Mouse (Mus musculus): ENCODE results near the gene Ddit4. TPM values are rescaled to one million over a fixed set of nuclear protein-coding genes. Genes with fewer than 3 reads are reported as not detected.
A peak's percentile ranks its signal among the peaks of the same experiment; 100 is the strongest.

Ddit4 gene
- polyA plus RNA-seq, 1 experiment from 2014 or later: 2.8 TPM

DNA sequence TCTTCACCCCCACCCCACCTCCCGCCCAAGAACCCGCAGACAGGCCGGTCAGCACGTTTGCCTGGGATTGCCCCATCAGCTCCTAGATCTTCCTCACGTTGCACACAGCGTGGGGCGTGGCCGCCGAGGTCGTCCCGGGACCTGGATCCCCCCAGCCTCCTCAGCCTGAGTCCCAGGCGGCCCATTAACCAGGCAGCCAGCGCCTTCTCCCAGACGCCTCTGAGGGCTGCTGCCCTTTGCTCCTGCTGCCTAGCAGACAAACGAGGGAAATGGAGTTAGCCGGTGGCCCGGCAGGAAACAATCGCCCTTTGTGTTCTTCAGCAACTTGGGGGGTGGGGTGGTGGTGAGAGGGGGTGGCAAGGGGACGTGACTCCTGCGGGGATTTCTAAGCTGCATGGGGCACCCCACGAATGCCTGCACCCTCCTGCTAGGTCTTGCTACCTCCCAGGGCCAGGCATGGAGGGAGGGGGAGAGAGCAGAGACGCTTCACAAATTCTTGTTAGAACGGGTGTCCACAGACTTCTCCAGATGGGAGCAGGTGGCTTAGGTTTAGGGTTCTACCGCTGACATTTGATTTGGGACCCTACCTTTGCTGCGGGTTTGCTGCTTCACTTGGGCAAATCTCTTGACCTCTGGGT lies 40.0 kb downstream of the Ddit4 start:
- Histone ChIP-seq H3K27me3 (peaks cover 50% of the 10 kb centered on the region), H3K27ac (no peak overlapping the region), H3K36me3 (no peaks in the 10 kb centered on the region), H3K4me2 (peak overlapping the region; percentile 35), H3K9me3 (replicated peaks) (no peaks in the 10 kb centered on the region), H3K4me3 (replicated peaks) (no peak overlapping the region), H3K4me1 (replicated peaks) (peaks cover 58% of the 10 kb centered on the region), H3K9ac (peak overlapping the region; percentile 30; the same call in 1 of the 2 replicates)
- no peak for ATAC-seq (ENCODE audit: low read depth)
- DNase-seq: no peak
- 14% methylated on average over 25 of the region's 25 CpGs for WGBS (ENCODE audit: insufficient replicate concordance)

GRCm38 (mm10) chr10:59911091-59911490 lies 40.5 kb downstream of the Ddit4 start:
- no peak for DNase-seq
- Histone ChIP-seq H3K36me3 (no peaks in the 10 kb centered on the region), H3K9ac (peak overlapping the region; percentile 30; the same call in 1 of the 2 replicates), H3K4me2 (peak overlapping the region; percentile 35), H3K9me3 (replicated peaks) (no peaks in the 10 kb centered on the region), H3K27me3 (peaks cover 50% of the 10 kb centered on the region), H3K4me3 (replicated peaks) (no peak overlapping the region), H3K4me1 (replicated peaks) (peaks cover 52% of the 10 kb centered on the region), H3K27ac (no peak overlapping the region)
- ATAC-seq (ENCODE audit: low read depth): no peak
- WGBS (ENCODE audit: insufficient replicate concordance): 34% methylated on average over 6 of the region's 6 CpGs

GRCm38 (mm10) chr10:59909357-59909847 lies 42.2 kb downstream of the Ddit4 start:
- no peak for DNase-seq
- H3K4me3 ChIP-seq (replicated peaks): no peak overlapping the region
- no peak overlapping the region for H3K9ac ChIP-seq
- peak overlapping the region; percentile 25 for H3K4me2 ChIP-seq
- no peaks in the 10 kb centered on the region for H3K36me3 ChIP-seq
- peak overlapping the region; percentile 8; the same call in 1 of the 2 replicates for H3K27ac ChIP-seq
- H3K4me1 ChIP-seq (replicated peaks): peaks cover 44% of the 10 kb centered on the region
- H3K27me3 ChIP-seq: peaks cover 50% of the 10 kb centered on the region
- H3K9me3 ChIP-seq (replicated peaks): no peaks in the 10 kb centered on the region
- 10% methylated on average over 14 of the region's 14 CpGs for WGBS (ENCODE audit: insufficient replicate concordance)
- no peak for ATAC-seq (ENCODE audit: low read depth)

DNA sequence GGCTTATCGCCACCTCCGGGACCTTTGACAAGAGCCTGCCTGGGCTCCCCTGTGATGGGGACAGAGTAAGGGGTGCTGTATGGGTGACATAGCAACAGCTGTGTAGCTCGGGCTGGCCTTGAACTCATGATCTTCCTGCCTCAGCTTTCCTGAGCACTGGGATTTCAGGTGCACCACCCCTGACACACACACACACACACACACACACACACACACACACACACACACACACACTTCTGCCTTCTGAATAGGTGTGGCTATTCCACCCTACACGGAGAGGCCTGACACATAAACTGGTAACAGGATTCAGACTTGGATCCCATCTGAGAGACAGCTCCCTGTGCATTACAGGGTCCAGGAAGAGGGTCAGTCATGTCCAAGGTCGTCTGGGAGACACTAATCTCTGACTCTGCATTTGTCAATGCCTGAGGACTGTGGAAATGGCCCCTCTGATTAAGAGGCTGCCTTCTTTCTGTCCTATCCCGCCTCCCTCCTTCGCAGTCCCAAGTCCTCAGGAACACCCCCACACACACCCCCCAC lies 42.8 kb downstream of the Ddit4 start:
- Histone ChIP-seq H3K27me3 (peaks cover 50% of the 10 kb centered on the region), H3K36me3 (no peaks in the 10 kb centered on the region), H3K27ac (0 out of 2 replicates have a peak overlapping the region, but pooled peaks have one; percentile 53), H3K4me3 (replicated peaks) (no peak overlapping the region), H3K4me1 (replicated peaks) (peaks cover 44% of the 10 kb centered on the region), H3K9ac (no peak overlapping the region), H3K4me2 (no peak overlapping the region), H3K9me3 (replicated peaks) (no peaks in the 10 kb centered on the region)
- ATAC-seq (ENCODE audit: low read depth) (0 out of 2 replicates have a peak, but pooled peaks have one; percentile 16), DNase-seq (no peak)
- WGBS (ENCODE audit: insufficient replicate concordance): 29% methylated on average over 7 of the region's 7 CpGs

GRCm38 (mm10) chr10:59907695-59908299 lies 43.8 kb downstream of the Ddit4 start:
- ATAC-seq (ENCODE audit: low read depth) (peak; percentile 16; the same call in 1 of the 2 replicates), DNase-seq (no peak)
- Histone ChIP-seq H3K27me3 (peaks cover 45% of the 10 kb centered on the region), H3K9ac (no peak overlapping the region), H3K4me1 (replicated peaks) (peaks cover 44% of the 10 kb centered on the region), H3K27ac (peak overlapping the region; percentile 53), H3K36me3 (no peaks in the 10 kb centered on the region), H3K4me2 (no peak overlapping the region), H3K9me3 (replicated peaks) (no peaks in the 10 kb centered on the region), H3K4me3 (replicated peaks) (no peak overlapping the region)
- 15% methylated on average over 7 of the region's 7 CpGs for WGBS (ENCODE audit: insufficient replicate concordance)

- DNase-seq (no peak), ATAC-seq (ENCODE audit: low read depth) (no peak)
- no peaks in the 10 kb centered on the region for H3K9me3 ChIP-seq (replicated peaks)
- H3K4me3 ChIP-seq (replicated peaks): no peak overlapping the region
- H3K27me3 ChIP-seq: peaks cover 38% of the 10 kb centered on the region
- WGBS (ENCODE audit: insufficient replicate concordance): 50% methylated on average over 3 of the region's 3 CpGs
- peak overlapping the region; percentile 36; the same call in 1 of the 2 replicates for H3K9ac ChIP-seq
- peaks cover 51% of the 10 kb centered on the region for H3K4me1 ChIP-seq (replicated peaks)
- H3K4me2 ChIP-seq: no peak overlapping the region
- H3K36me3 ChIP-seq: no peaks in the 10 kb centered on the region
- H3K27ac ChIP-seq: no peak overlapping the region
Measured at GRCm38 (mm10) chr10:59907080-59907609, 44.5 kb downstream of the Ddit4 start.

GRCm38 (mm10) chr10:59903170-59903569 lies 48.5 kb downstream of the Ddit4 start:
- 73% methylated on average over 7 of the region's 7 CpGs for WGBS (ENCODE audit: insufficient replicate concordance)
- no peak for DNase-seq
- H3K4me1 ChIP-seq (replicated peaks): peaks cover 57% of the 10 kb centered on the region

DNA sequence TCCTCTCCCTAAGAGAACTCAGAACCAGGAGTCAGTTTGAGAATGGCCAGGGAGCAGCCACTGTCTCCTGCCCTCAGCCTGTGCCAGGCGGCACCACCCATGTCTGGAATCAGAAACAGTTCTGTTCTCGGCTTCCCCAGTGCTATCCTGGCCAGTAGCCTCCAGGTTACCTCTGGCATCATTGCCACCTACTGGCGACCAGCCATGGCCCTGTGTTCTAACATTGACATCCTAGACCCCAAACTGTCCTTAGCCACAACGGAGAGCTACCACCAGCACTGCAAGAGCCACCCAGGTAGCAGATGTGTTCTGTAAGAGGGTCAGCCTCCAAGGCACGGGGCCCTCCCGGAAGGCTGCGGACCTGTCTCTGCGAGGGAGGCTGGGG lies 49.0 kb downstream of the Ddit4 start:
- ATAC-seq (ENCODE audit: low read depth) (no peak), DNase-seq (no peak)
- Histone ChIP-seq H3K9ac (no peak overlapping the region), H3K27ac (no peak overlapping the region), H3K36me3 (peaks cover 11% of the 10 kb centered on the region), H3K4me3 (replicated peaks) (no peak overlapping the region), H3K9me3 (replicated peaks) (no peaks in the 10 kb centered on the region), H3K4me1 (replicated peaks) (peaks cover 57% of the 10 kb centered on the region), H3K27me3 (no peaks in the 10 kb centered on the region), H3K4me2 (no peak overlapping the region)
- 78% methylated on average over 8 of the region's 8 CpGs for WGBS (ENCODE audit: insufficient replicate concordance)

More at GRCm38 (mm10) chr10:59903170-59903569, 48.5 kb downstream of the Ddit4 start:
- ATAC-seq (ENCODE audit: low read depth): no peak
- Histone ChIP-seq H3K9ac (no peak overlapping the region), H3K9me3 (replicated peaks) (no peaks in the 10 kb centered on the region), H3K27me3 (0 out of 2 replicates have a peak, but pooled peaks cover under 1% of the 10 kb centered on the region), H3K4me2 (no peak overlapping the region), H3K27ac (no peak overlapping the region), H3K36me3 (peaks cover 6% of the 10 kb centered on the region), H3K4me3 (replicated peaks) (no peak overlapping the region)

GRCm38 (mm10) chr10:59901986-59902605 lies 49.5 kb downstream of the Ddit4 start:
- no peak overlapping the region for H3K4me3 ChIP-seq (replicated peaks)
- no peaks in the 10 kb centered on the region for H3K9me3 ChIP-seq (replicated peaks)
- 0 out of 2 replicates have a peak overlapping the region, but pooled peaks have one; percentile 20 for H3K27ac ChIP-seq
- H3K4me2 ChIP-seq: no peak overlapping the region
- no peak for DNase-seq
- ATAC-seq (ENCODE audit: low read depth): no peak
- peaks cover 16% of the 10 kb centered on the region for H3K36me3 ChIP-seq
- H3K9ac ChIP-seq: no peak overlapping the region
- 77% methylated on average over 8 of the region's 8 CpGs for WGBS (ENCODE audit: insufficient replicate concordance)
- H3K4me1 ChIP-seq (replicated peaks): peaks cover 57% of the 10 kb centered on the region
- H3K27me3 ChIP-seq: no peaks in the 10 kb centered on the region

- Histone ChIP-seq H3K4me1 (replicated peaks) (peaks cover 63% of the 10 kb centered on the region), H3K4me2 (no peak overlapping the region), H3K9me3 (replicated peaks) (no peaks in the 10 kb centered on the region), H3K9ac (no peak overlapping the region), H3K27ac (peak overlapping the region; percentile 20), H3K4me3 (replicated peaks) (no peak overlapping the region), H3K27me3 (no peaks in the 10 kb centered on the region), H3K36me3 (peaks cover 22% of the 10 kb centered on the region)
- ATAC-seq (ENCODE audit: low read depth): no peak
- WGBS (ENCODE audit: insufficient replicate concordance): 87% methylated on average over 1 of the region's 1 CpGs
- DNase-seq: no peak
Measured at GRCm38 (mm10) chr10:59901463-59901862, 50.2 kb downstream of the Ddit4 start.

DNA sequence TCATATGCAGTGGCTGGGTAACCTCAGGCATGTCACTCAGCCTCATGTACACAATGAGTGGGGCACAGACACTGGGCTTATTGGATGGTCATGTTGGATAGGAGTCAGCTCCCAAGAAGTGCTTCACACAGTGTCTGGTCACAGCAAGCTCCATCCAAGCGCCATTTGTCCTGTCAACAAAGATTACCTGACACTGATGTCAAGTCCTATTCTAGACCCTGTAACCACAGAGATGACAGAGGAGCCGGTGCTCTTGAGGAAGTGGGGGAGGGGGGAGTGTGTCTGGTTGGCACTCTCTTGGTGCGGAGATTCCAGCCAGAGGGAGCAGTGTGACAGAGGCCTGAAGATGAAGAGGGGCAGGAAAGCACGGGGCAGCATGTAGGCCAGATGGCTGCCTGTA lies 50.7 kb downstream of the Ddit4 start:
- no peak for ATAC-seq (ENCODE audit: low read depth)
- WGBS (ENCODE audit: insufficient replicate concordance): 36% methylated on average over 4 of the region's 4 CpGs
- Histone ChIP-seq H3K9me3 (replicated peaks) (no peaks in the 10 kb centered on the region), H3K4me1 (replicated peaks) (peaks cover 67% of the 10 kb centered on the region), H3K27me3 (no peaks in the 10 kb centered on the region), H3K4me2 (peak overlapping the region; percentile 75), H3K27ac (peak overlapping the region; percentile 99), H3K9ac (peak overlapping the region; percentile 76; the same call in 1 of the 2 replicates), H3K36me3 (peaks cover 27% of the 10 kb centered on the region), H3K4me3 (replicated peaks) (no peak overlapping the region)
- no peak for DNase-seq

Measured in liver, embryonic 13.5 days (tissue).